Mouse (Mus musculus) adrenal gland (tissue): Measurements from ENCODE around the gene Smad3.

Experiments used
- intact Hi-C: fragments of 180-260 bp; cut with DNase I; formaldehyde crosslinking; loops from one replicate; pipeline ENCODE4 v1.15.1; 2025

Gene Smad3

GRCm38 (mm10) chr9:63667373-63667724, 90.4 kb downstream of the Smad3 start:
- intact Hi-C loops: loop anchor here (5.0 kb wide), 1 partner anchor 35 kb away; no protein-coding TSS in a partner anchor

GRCm38 (mm10) chr9:63666612-63667372, 91.0 kb downstream of the Smad3 start:
- intact Hi-C loops: loop anchor here (5.0 kb wide), 1 partner anchor 36 kb away; no protein-coding TSS in a partner anchor

GRCm38 (mm10) chr9:63664792-63665646, 92.8 kb downstream of the Smad3 start:
- intact Hi-C loops: loop anchor here (5.0 kb wide), 2 partner anchors 37 to 92 kb away; partner anchors contain the start of gene Smad3

GRCm38 (mm10) chr9:63664300-63664745, 93.5 kb downstream of the Smad3 start:
- intact Hi-C loops: loop anchor here (5.0 kb wide), 1 partner anchor 93 kb away; the partner anchor contains the start of gene Smad3

GRCm38 (mm10) chr9:63663222-63663621, 94.6 kb downstream of the Smad3 start:
- intact Hi-C loops: loop anchor here (5.0 kb wide), 1 partner anchor 94 kb away; the partner anchor contains the start of gene Smad3

DNA sequence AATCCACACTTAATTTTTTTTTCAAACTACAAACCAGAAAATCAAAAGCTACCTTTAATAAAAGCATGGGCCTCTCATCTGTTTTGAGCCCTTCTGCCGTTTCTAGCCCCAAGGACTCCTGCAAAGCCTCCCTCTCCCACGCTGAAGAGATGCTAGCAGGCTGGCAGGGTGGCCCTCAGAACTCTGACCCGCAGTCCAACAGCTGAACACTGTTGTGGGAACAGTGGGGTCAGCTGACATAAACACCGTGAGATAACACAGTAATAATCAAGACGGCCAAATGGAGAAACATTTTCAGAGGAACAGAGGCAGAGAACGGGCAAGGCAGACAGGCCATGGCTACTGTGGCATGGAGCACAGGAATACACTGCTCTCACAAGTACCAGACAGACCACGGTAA, 95.0 kb downstream of the Smad3 start:
- intact Hi-C loops: loop anchor here (5.0 kb wide), 1 partner anchor 95 kb away; the partner anchor contains the start of gene Smad3

GRCm38 (mm10) chr9:63660691-63661090, 97.1 kb downstream of the Smad3 start:
- intact Hi-C loops: loop anchor here (5.0 kb wide), 1 partner anchor 97 kb away; the partner anchor contains the start of gene Smad3

GRCm38 (mm10) chr9:63660061-63660460, 97.7 kb downstream of the Smad3 start:
- intact Hi-C loops: loop anchor here (5.0 kb wide), 1 partner anchor 97 kb away; the partner anchor contains the start of gene Smad3

GRCm38 (mm10) chr9:63658970-63659371, 98.8 kb downstream of the Smad3 start:
- intact Hi-C loops: no loop called here

DNA sequence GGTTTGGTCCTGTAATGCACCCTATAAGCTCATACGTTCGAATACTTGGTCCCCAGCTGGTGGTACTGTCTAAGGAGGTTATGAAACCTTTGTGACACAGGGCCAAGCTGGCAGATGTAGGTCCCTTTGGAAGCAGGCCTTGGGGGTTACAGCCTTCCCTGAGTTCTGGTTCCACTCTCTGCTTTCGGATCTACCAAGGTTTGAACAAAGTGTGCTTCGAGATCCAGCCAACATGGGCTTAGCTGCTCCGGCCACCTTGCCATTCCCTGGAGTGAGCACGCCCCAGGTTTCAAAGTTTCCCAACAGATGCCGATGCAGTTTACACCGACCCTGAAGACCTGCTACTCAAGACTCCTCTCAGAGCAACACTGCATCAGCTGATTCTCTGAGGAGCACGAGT, 99.4 kb downstream of the Smad3 start:
- intact Hi-C loops: no loop called here

DNA sequence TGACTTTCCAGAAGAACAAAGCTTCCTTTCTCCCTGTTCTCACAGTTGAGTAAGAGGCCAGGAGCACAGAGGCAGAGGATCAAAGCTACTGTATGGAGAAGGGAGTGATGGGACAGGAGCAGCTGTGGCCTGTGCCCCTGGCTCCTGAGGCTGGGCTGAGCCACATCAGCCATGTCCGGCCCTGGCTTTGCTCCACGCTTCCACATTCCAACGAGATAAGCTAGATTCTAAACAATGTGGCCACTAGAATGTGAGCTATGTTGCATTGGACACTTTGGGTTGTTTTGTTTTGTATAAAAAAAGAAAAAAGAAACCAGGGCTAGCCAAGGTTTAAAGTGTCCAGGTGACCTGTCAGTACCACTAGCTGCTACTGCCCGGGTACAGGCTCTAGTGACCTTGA, 100.6 kb downstream of the Smad3 start:
- intact Hi-C loops: no loop called here

DNA sequence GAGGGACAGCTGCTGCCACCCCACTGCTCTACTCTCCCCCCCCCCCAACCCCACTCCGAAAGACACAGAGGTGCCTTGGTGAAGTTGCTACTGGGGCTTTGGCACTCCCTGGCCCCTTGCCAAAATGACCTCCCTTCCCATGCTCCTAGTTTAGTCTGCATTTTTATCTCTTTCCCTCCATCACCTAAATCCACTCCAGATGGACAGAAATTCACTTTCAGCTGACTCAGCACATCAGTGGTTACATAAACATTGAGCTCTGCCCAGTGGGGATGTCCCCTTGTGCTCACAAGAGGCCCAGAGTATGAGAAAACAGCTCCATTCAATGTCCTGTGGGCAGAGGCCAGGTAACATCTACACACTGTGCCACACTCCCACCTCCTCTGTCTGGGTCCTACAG, 102.7 kb downstream of the Smad3 start:
- intact Hi-C loops: no loop called here

DNA sequence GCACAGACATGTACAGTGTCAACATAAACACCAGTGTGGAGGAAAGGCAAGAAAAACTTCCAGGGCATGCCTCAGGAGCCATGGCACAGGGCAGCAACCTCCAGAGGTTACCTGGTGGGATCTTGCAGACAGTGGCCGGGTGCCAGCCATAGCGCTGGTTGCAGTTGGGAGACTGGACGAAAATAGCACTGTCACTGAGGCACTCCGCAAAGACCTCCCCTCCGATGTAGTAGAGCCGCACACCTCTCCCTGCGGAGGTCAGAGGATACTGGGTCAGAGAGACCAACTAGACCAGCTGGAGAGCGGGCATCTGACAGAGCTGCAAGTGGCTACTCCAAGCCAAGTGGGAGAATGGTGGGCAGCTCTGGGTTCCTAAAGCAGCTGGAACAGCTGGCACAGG, 103.2 kb downstream of the Smad3 start:
- intact Hi-C loops: loop anchor here (5.0 kb wide), 1 partner anchor 188 kb away; no protein-coding TSS in a partner anchor

GRCm38 (mm10) chr9:63653666-63654065, 104.1 kb downstream of the Smad3 start:
- intact Hi-C loops: loop anchor here (5.0 kb wide), 1 partner anchor 189 kb away; no protein-coding TSS in a partner anchor

GRCm38 (mm10) chr9:63651594-63651993, 106.2 kb downstream of the Smad3 start:
- intact Hi-C loops: loop anchor here (5.0 kb wide), 1 partner anchor 191 kb away; no protein-coding TSS in a partner anchor

GRCm38 (mm10) chr9:63650905-63651304, 106.9 kb downstream of the Smad3 start:
- intact Hi-C loops: loop anchor here (5.0 kb wide), 1 partner anchor 191 kb away; no protein-coding TSS in a partner anchor

DNA sequence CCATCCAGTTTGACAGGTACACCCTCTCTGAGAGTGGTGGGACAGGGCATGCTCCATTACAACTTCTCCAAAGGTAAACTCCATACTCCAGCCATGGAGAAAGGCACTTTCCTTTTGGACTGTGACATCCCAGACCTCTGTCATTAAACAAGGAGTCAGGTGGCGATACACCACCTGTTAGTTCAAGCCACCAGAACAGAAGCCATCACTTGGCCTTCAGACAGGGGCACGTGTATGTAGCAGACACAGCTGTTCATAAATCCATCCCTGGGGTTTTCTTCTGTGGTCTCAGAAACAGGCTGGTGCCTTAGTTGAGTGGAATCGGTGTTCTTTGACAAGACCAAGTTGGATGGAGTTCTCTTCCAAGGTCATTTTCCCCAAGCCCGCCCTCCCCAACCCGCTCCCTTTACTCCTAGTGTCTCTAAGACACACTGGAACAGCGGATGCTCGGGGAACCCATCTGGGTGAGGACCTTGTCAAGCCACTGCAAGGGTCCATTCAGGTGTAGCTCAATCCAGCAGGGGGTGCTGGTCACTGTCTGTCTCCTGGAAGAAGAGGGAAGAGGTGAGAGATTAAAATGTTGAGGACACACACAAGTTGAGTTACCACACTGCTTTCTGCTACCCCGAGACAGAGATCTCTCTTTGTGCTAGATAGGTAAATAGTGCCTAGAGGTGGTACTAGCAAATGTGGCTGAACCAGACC, 107.8 kb downstream of the Smad3 start:
- intact Hi-C loops: loop anchor here (5.0 kb wide), 1 partner anchor 192 kb away; no protein-coding TSS in a partner anchor

GRCm38 (mm10) chr9:63648520-63648918, 109.3 kb downstream of the Smad3 start:
- intact Hi-C loops: no loop called here

- intact Hi-C loops: no loop called here
Measured at GRCm38 (mm10) chr9:63647581-63648519, 109.9 kb downstream of the Smad3 start.

GRCm38 (mm10) chr9:63645084-63645483, 112.7 kb downstream of the Smad3 start:
- intact Hi-C loops: no loop called here
